Mouse (Mus musculus) inflammation-experienced regulatory T-cells, adult 6 months (primary cell): Measurements from ENCODE around the gene Ngef. TPM values are rescaled to one million over a fixed set of nuclear protein-coding genes. Genes with fewer than 3 reads are reported as not detected.

Source experiments
- ATAC-seq: one replicate; pipeline ENCODE4 v1.8.0; 2017
- polyA plus RNA-seq, 3 experiments: library from polyadenylated mRNA; unstranded; fragments of 100-300 nt; shearing (Covaris generic); gene quantifications; one replicate each; pipeline ENCODE4 v1.2.1; 2017

Gene Ngef
- polyA plus RNA-seq, 3 experiments from 2014 or later = not detected

- no peak for ATAC-seq
Measured at GRCm38 (mm10) chr1:87562967-87563366, 10.7 kb downstream of the Ngef start.

GRCm38 (mm10) chr1:87553586-87553985 lies 20.1 kb downstream of the Ngef start:
- ATAC-seq = no peak

GRCm38 (mm10) chr1:87551008-87551407 lies 22.7 kb downstream of the Ngef start:
- ATAC-seq = no peak

- no peak for ATAC-seq
Measured at GRCm38 (mm10) chr1:87541614-87542013, 32.1 kb downstream of the Ngef start.

- no peak for ATAC-seq
Measured at GRCm38 (mm10) chr1:87537008-87537407, 36.7 kb downstream of the Ngef start.

GRCm38 (mm10) chr1:87534118-87534517 lies 39.6 kb downstream of the Ngef start:
- no peak for ATAC-seq

GRCm38 (mm10) chr1:87532346-87532745 lies 41.3 kb downstream of the Ngef start:
- ATAC-seq = no peak

GRCm38 (mm10) chr1:87527191-87527590 lies 46.5 kb downstream of the Ngef start:
- ATAC-seq = no peak

- ATAC-seq = no peak
Measured at GRCm38 (mm10) chr1:87525041-87525440, 48.6 kb downstream of the Ngef start.

- no peak for ATAC-seq
Measured at GRCm38 (mm10) chr1:87521523-87521922, 52.1 kb downstream of the Ngef start.

- ATAC-seq = no peak
Measured at GRCm38 (mm10) chr1:87520467-87520866, 53.2 kb downstream of the Ngef start.

GRCm38 (mm10) chr1:87510845-87511244 lies 62.8 kb downstream of the Ngef start:
- ATAC-seq = no peak

- no peak for ATAC-seq
Measured at GRCm38 (mm10) chr1:87510166-87510691, 63.4 kb downstream of the Ngef start.

GRCm38 (mm10) chr1:87509561-87510165 lies 64.0 kb downstream of the Ngef start, which contains the start of gene Neu2:
TSS of gene Neu2 (plus strand) at chr1:87509889.
- no peak for ATAC-seq

- no peak for ATAC-seq
Measured at GRCm38 (mm10) chr1:87508591-87509560, 64.8 kb downstream of the Ngef start.

- ATAC-seq = no peak
Measured at GRCm38 (mm10) chr1:87507857-87508256, 65.8 kb downstream of the Ngef start.

GRCm38 (mm10) chr1:87505524-87505923 lies 68.1 kb downstream of the Ngef start:
- no peak for ATAC-seq

- no peak for ATAC-seq
Measured at GRCm38 (mm10) chr1:87493542-87493941, 80.1 kb downstream of the Ngef start.

- ATAC-seq = no peak
Measured at GRCm38 (mm10) chr1:87492285-87492684, 81.4 kb downstream of the Ngef start.

GRCm38 (mm10) chr1:87486386-87486785 lies 87.3 kb downstream of the Ngef start:
- no peak for ATAC-seq

GRCm38 (mm10) chr1:87482546-87482945 lies 91.1 kb downstream of the Ngef start:
- no peak for ATAC-seq

- ATAC-seq = no peak
Measured at GRCm38 (mm10) chr1:87475076-87475895, 98.4 kb downstream of the Ngef start.

GRCm38 (mm10) chr1:87472576-87472975 lies 101.1 kb downstream of the Ngef start:
- ATAC-seq = no peak
